Mouse (Mus musculus) C2C12 (cell line): ENCODE results near the gene Nck2. TPM values are rescaled to one million over a fixed set of nuclear protein-coding genes. Genes with fewer than 3 reads are reported as not detected.

Experiments
- H3K27me3 ChIP-seq: one replicate; pipeline ENCODE4 v1.6.1; 2011; ENCODE audit not compliant: control insufficient read depth, insufficient read depth, insufficient read length
- H3K36me3 ChIP-seq: one replicate; pipeline ENCODE4 v1.6.1; 2011; ENCODE audit not compliant: control insufficient read depth, insufficient read depth
- H3K4me3 ChIP-seq: one replicate; pipeline ENCODE4 v1.5.1; 2011; ENCODE audit warnings: mild to moderate bottlenecking, control low read depth; ENCODE audit not compliant: poor library complexity, insufficient read depth, severe bottlenecking
- H3K79me2 ChIP-seq: one replicate; pipeline ENCODE4 v1.6.1; 2011; ENCODE audit not compliant: control insufficient read depth, insufficient read depth
- H3K79me3 ChIP-seq: one replicate; pipeline ENCODE4 v1.6.1; 2011; ENCODE audit warnings: low read depth, control low read depth
- H3ac ChIP-seq: one replicate; pipeline ENCODE3; 2011; ENCODE audit warnings: low read depth; ENCODE audit not compliant: control insufficient read depth, insufficient read length
- CEBPB ChIP-seq: IDR thresholded peaks from one replicate; pipeline ENCODE4 v1.6.1; 2011; ENCODE audit warnings: low read depth, mild to moderate bottlenecking, control low read depth, moderate library complexity
- CTCF ChIP-seq: IDR thresholded peaks from one replicate; pipeline ENCODE4 v1.5.1; 2011; ENCODE audit not compliant: control insufficient read depth, insufficient read depth, insufficient read length
- FOSL1 ChIP-seq: IDR thresholded peaks from one replicate; pipeline ENCODE4 v1.8.0; 2011; ENCODE audit warnings: mild to moderate bottlenecking, low read length; ENCODE audit not compliant: poor library complexity, insufficient read depth, severe bottlenecking
- MAX ChIP-seq: IDR thresholded peaks from one replicate; pipeline ENCODE4 v1.6.1; 2011; ENCODE audit warnings: mild to moderate bottlenecking, control low read depth
- MYOD1 ChIP-seq: IDR thresholded peaks from one replicate; pipeline ENCODE4 v1.6.1; 2011; ENCODE audit warnings: low read depth; ENCODE audit not compliant: control insufficient read depth, insufficient read length
- MYOG ChIP-seq: IDR thresholded peaks from one replicate; pipeline ENCODE4 v1.6.1; 2011; ENCODE audit not compliant: control insufficient read depth, insufficient read length; ENCODE audit errors: extremely low read depth
- USF1 ChIP-seq: IDR thresholded peaks from one replicate; pipeline ENCODE4 v1.6.1; 2011; ENCODE audit warnings: low read depth, mild to moderate bottlenecking, control low read depth, moderate library complexity
- polyA plus RNA-seq: library from polyadenylated mRNA; unstranded; fragments of >200 nt; fragmentation: generic; extraction: Trizol; gene quantifications from one replicate; pipeline ENCODE4 v1.2.1, GENCODE M21; 2012; ENCODE audit warnings: missing spikeins

Nck2 gene
- polyA plus RNA-seq, 1 experiment: 18.0 TPM

- TF ChIP-seq MAX (no peak), USF1 (no peak), CTCF (no peak), MYOG (no peak), MYOD1 (no peak), FOSL1 (no peak)
- H3ac ChIP-seq: no peak overlapping the region
Observed at GRCm38 (mm10) chr1:43399602-43400216, 44.7 kb upstream of the Nck2 start.

GRCm38 (mm10) chr1:43400655-43401054, 43.7 kb upstream of the Nck2 start:
- H3K4me3 ChIP-seq: no peak overlapping the region
- TF ChIP-seq MAX: no peak
- no peak for TF ChIP-seq USF1
- no peak for TF ChIP-seq MYOG
- TF ChIP-seq MYOD1: no peak
- H3K36me3 ChIP-seq: no peaks in the 10 kb centered on the region

More at GRCm38 (mm10) chr1:43399602-43400216, 44.7 kb upstream of the Nck2 start:
- Histone ChIP-seq H3K4me3 (no peak overlapping the region), H3K27me3 (no peaks in the 10 kb centered on the region), H3K36me3 (no peaks in the 10 kb centered on the region), H3K79me3 (no peaks in the 10 kb centered on the region), H3K79me2 (no peaks in the 10 kb centered on the region)

DNA sequence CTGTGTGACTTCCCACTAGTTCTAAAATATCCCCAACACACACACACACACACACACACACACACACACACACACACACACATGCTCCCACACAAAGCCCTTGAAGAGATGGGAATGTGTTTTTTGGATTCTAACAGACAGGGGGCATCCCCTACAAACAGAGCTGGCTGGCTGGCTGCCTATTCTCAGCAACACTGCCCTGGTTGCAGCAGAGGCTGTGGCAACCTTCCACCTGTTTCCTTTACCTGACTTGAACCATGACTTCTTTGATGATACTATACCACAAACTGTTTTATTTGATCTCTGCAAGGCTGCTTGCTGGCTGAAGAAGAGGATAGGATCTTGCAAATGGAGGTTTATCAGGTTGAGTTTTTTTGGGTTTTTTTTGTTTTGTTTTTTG, 41.0 kb upstream of the Nck2 start:
- no peak overlapping the region for H3K4me3 ChIP-seq
- H3K27me3 ChIP-seq: no peaks in the 10 kb centered on the region
- H3K79me2 ChIP-seq: no peaks in the 10 kb centered on the region
- no peaks in the 10 kb centered on the region for H3K79me3 ChIP-seq
- TF ChIP-seq CTCF (no peak), USF1 (no peak), FOSL1 (no peak), CEBPB (no peak)
- no peak overlapping the region for H3ac ChIP-seq
- no peaks in the 10 kb centered on the region for H3K36me3 ChIP-seq

More at GRCm38 (mm10) chr1:43400655-43401054, 43.7 kb upstream of the Nck2 start:
- Histone ChIP-seq H3K27me3 (no peaks in the 10 kb centered on the region), H3K79me2 (no peaks in the 10 kb centered on the region), H3K79me3 (no peaks in the 10 kb centered on the region), H3ac (no peak overlapping the region)

DNA sequence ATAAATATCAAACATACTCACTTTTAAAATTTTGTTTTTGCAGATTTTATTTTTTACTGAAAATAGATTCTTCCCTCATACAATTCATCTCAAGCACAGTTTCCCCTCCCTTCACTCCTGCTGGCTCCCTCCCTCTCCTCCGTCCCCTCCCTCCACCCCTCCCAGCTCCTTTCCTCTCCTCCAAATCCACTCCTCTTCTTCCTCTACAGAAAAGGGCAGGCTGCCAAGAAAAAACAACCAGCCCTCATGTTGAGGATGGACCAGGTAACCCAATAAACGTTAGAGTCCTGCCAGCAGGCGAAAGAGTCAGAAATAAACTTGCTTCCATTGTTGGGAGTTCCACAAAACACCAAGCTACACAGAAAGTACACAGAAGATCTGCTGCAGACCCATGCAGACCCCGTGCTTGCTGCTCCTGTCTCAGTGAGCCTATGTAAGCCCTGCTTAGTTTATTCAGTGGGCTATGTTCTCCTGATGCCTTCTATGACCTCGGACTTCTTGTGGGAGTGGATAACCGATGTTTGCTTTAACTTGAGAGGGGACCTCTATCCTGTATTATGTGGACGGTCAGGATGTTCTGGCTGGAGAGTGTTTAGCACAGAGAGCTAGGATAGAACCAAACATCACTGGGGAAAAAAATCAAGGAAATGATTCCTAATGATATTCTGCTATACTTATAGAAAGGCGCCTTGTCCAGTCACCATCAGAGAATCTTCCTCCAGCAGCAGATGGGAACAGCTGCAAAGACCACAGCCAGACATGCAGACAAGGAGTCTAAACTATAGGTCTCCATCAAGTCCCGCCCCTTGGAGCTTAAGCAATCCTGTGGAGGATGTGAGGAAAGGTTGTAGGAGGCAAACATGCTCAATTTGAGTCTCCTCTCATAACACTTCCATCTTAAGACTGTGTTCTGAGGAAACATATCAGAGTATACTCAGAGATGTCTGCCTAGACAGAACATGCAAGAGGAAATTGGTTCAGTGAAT, 39.4 kb upstream of the Nck2 start:
- H3K4me3 ChIP-seq: no peak overlapping the region
- H3ac ChIP-seq: no peak overlapping the region
- no peaks in the 10 kb centered on the region for H3K36me3 ChIP-seq
- no peaks in the 10 kb centered on the region for H3K27me3 ChIP-seq
- no peaks in the 10 kb centered on the region for H3K79me3 ChIP-seq
- peak; percentile 90 for TF ChIP-seq MYOD1
- TF ChIP-seq CTCF: no peak
- no peaks in the 10 kb centered on the region for H3K79me2 ChIP-seq

- no peak for TF ChIP-seq CTCF
- no peak for TF ChIP-seq USF1
- peak; percentile 74 for TF ChIP-seq CEBPB
- TF ChIP-seq MYOG: no peak
- Histone ChIP-seq H3K79me3 (no peaks in the 10 kb centered on the region), H3K27me3 (no peaks in the 10 kb centered on the region), H3K36me3 (no peaks in the 10 kb centered on the region), H3ac (no peak overlapping the region), H3K79me2 (no peaks in the 10 kb centered on the region), H3K4me3 (no peak overlapping the region)
Observed at GRCm38 (mm10) chr1:43409019-43409418, 35.4 kb upstream of the Nck2 start.

DNA sequence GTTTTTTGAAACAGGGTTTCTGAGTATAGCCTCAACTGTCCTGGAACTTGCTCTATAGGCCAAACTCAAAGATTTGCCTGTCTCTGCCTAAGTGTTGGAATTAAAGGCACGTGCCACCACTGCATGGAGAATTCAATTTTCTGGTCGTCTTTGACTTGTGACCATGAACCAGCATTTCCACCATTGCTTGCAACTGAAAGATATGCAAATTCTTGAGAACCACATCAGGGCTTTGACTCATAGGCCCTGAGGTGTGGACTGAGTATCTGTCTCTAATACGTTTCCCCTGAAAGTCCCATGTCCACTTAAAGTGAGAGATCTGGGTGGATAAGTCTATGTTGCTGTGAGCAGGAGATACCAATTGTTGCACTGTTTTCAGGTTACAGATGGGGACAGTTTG, 31.6 kb upstream of the Nck2 start:
- no peaks in the 10 kb centered on the region for H3K79me2 ChIP-seq
- TF ChIP-seq FOSL1: no peak
- no peak for TF ChIP-seq MYOD1
- TF ChIP-seq MYOG: no peak
- no peak for TF ChIP-seq CTCF
- no peak for TF ChIP-seq MAX
- TF ChIP-seq CEBPB: no peak
- TF ChIP-seq USF1: no peak
- H3K79me3 ChIP-seq: no peaks in the 10 kb centered on the region
- H3K4me3 ChIP-seq: no peak overlapping the region
- no peaks in the 10 kb centered on the region for H3K36me3 ChIP-seq
- no peaks in the 10 kb centered on the region for H3K27me3 ChIP-seq
- no peak overlapping the region for H3ac ChIP-seq
